Mouse (Mus musculus) cortical plate, adult 2 months (tissue): Measurements from ENCODE around the gene 1600014C10Rik. TPM values are rescaled to one million over a fixed set of nuclear protein-coding genes. Genes with fewer than 3 reads are reported as not detected.

Experiments used
- H3K27ac ChIP-seq: fragments of 200-500 bp; 2 replicates; pipeline ENCODE4 v1.5.1; 2012; ENCODE audit warnings: low read length, control low read depth, inconsistent platforms; ENCODE audit not compliant: insufficient read depth
- H3K4me1 ChIP-seq: fragments of 200-500 bp; 2 replicates; pipeline ENCODE4 v1.6.1; 2011; ENCODE audit warnings: low read length; ENCODE audit not compliant: control insufficient read depth, insufficient read depth
- H3K4me3 ChIP-seq: fragments of 200-500 bp; 2 replicates; pipeline ENCODE4 v1.5.1; 2011; ENCODE audit warnings: mild to moderate bottlenecking, low read length, control low read depth; ENCODE audit not compliant: insufficient read depth
- CTCF ChIP-seq: fragments of 200-500 bp; IDR thresholded peaks from 2 replicates; pipeline ENCODE4 v1.5.1; 2011; ENCODE audit warnings: mild to moderate bottlenecking, control low read depth, low read length; ENCODE audit not compliant: insufficient read depth; ENCODE audit errors: extremely low read depth
- POLR2A ChIP-seq: fragments of 200-500 bp; IDR thresholded peaks from 2 replicates; pipeline ENCODE4 v1.6.1; 2011; ENCODE audit warnings: mild to moderate bottlenecking, low read length, control low read depth; ENCODE audit not compliant: insufficient read depth; ENCODE audit errors: extremely low read depth
- polyA plus RNA-seq: library from polyadenylated mRNA; depleted of rRNA; stranded (reverse); fragments of >200 nt; gene quantifications from 2 replicates; pipeline ENCODE4 v1.2.3, GENCODE M21; 2012

The 1600014C10Rik gene
- polyA plus RNA-seq, 1 experiment = 24.8 TPM

GRCm38 (mm10) chr7:38191146-38191545 is 8.1 kb downstream of the 1600014C10Rik start:
- H3K27ac ChIP-seq = no peak overlapping the region
- H3K4me1 ChIP-seq = no peaks in the 10 kb centered on the region; the same call in 1 of the 2 replicates
- TF ChIP-seq CTCF = no peak
- TF ChIP-seq POLR2A = no peak
- H3K4me3 ChIP-seq = no peak overlapping the region

GRCm38 (mm10) chr7:38191571-38191970 is 8.6 kb downstream of the 1600014C10Rik start:
- H3K4me3 ChIP-seq = no peak overlapping the region
- H3K27ac ChIP-seq = no peak overlapping the region
- TF ChIP-seq POLR2A = no peak
- peak; percentile 34; the same call in 1 of the 2 replicates for TF ChIP-seq CTCF
- no peaks in the 10 kb centered on the region; the same call in 1 of the 2 replicates for H3K4me1 ChIP-seq

- H3K4me3 ChIP-seq = peak overlapping the region; percentile 32; the same call in 1 of the 2 replicates
Measured at GRCm38 (mm10) chr7:38199907-38200605, 17.0 kb downstream of the 1600014C10Rik start.

GRCm38 (mm10) chr7:38200606-38201289 is 17.7 kb downstream of the 1600014C10Rik start:
- Histone ChIP-seq H3K27ac (no peak overlapping the region), H3K4me1 (no peaks in the 10 kb centered on the region), H3K4me3 (peak overlapping the region; percentile 32)
- peak; percentile 100 for TF ChIP-seq CTCF
- 0 out of 2 replicates have a peak, but pooled peaks have one; percentile 20 for TF ChIP-seq POLR2A

More at GRCm38 (mm10) chr7:38199907-38200605, 17.0 kb downstream of the 1600014C10Rik start:
- H3K27ac ChIP-seq = no peak overlapping the region
- H3K4me1 ChIP-seq = no peaks in the 10 kb centered on the region
- TF ChIP-seq POLR2A = no peak
- no peak for TF ChIP-seq CTCF

GRCm38 (mm10) chr7:38201290-38201658 is 18.3 kb downstream of the 1600014C10Rik start:
- H3K27ac ChIP-seq = no peak overlapping the region
- H3K4me1 ChIP-seq = no peaks in the 10 kb centered on the region
- TF ChIP-seq POLR2A = no peak
- no peak for TF ChIP-seq CTCF
- peak overlapping the region; percentile 32; the same call in 1 of the 2 replicates for H3K4me3 ChIP-seq

- TF ChIP-seq CTCF (no peak), POLR2A (no peak)
- Histone ChIP-seq H3K27ac (no peak overlapping the region), H3K4me1 (no peaks in the 10 kb centered on the region), H3K4me3 (no peak overlapping the region)
Measured at GRCm38 (mm10) chr7:38204314-38204713, 21.3 kb downstream of the 1600014C10Rik start.

GRCm38 (mm10) chr7:38205801-38206200 is 22.8 kb downstream of the 1600014C10Rik start:
- Histone ChIP-seq H3K4me3 (no peak overlapping the region), H3K4me1 (no peaks in the 10 kb centered on the region), H3K27ac (no peak overlapping the region)
- TF ChIP-seq CTCF (no peak), POLR2A (no peak)

- Histone ChIP-seq H3K27ac (no peak overlapping the region), H3K4me3 (no peak overlapping the region), H3K4me1 (no peaks in the 10 kb centered on the region)
- TF ChIP-seq POLR2A = no peak
- no peak for TF ChIP-seq CTCF
Measured at GRCm38 (mm10) chr7:38206564-38206963, 23.5 kb downstream of the 1600014C10Rik start.

GRCm38 (mm10) chr7:38208969-38209368 is 26.0 kb downstream of the 1600014C10Rik start:
- H3K4me3 ChIP-seq = no peak overlapping the region
- TF ChIP-seq CTCF (no peak), POLR2A (no peak)
- H3K4me1 ChIP-seq = no peaks in the 10 kb centered on the region
- H3K27ac ChIP-seq = no peak overlapping the region

GRCm38 (mm10) chr7:38209478-38210152 is 26.6 kb downstream of the 1600014C10Rik start:
- Histone ChIP-seq H3K4me3 (no peak overlapping the region), H3K27ac (no peak overlapping the region), H3K4me1 (no peaks in the 10 kb centered on the region; the same call in 1 of the 2 replicates)
- no peak for TF ChIP-seq CTCF
- TF ChIP-seq POLR2A = no peak
